Mouse (Mus musculus) liver (tissue): ENCODE measurements around the gene Them7.

ENCODE experiments used
- DNase-seq: peaks from one replicate; pipeline ENCODE4 v3.0.0-alpha.2; 2020; ENCODE audit warnings: mixed read lengths

Them7 gene

GRCm38 (mm10) chr2:105235380-105236115 is 11.4 kb downstream of the Them7 start:
- DNase-seq = no peak

- no peak for DNase-seq
Observed at GRCm38 (mm10) chr2:105237424-105237823, 13.3 kb downstream of the Them7 start.

- DNase-seq = no peak
Observed at GRCm38 (mm10) chr2:105237841-105238240, 13.7 kb downstream of the Them7 start.

- DNase-seq = peak; percentile 20
Observed at GRCm38 (mm10) chr2:105238775-105239174, 14.7 kb downstream of the Them7 start.

GRCm38 (mm10) chr2:105240631-105241030 is 16.5 kb downstream of the Them7 start:
- DNase-seq = no peak

- DNase-seq = no peak
Observed at GRCm38 (mm10) chr2:105242940-105243339, 18.8 kb downstream of the Them7 start.

GRCm38 (mm10) chr2:105244733-105245132 is 20.6 kb downstream of the Them7 start:
- DNase-seq = no peak

GRCm38 (mm10) chr2:105251978-105252377 is 27.9 kb downstream of the Them7 start:
- DNase-seq = no peak

- DNase-seq = no peak
Observed at GRCm38 (mm10) chr2:105252824-105253223, 28.7 kb downstream of the Them7 start.

- DNase-seq = no peak
Observed at GRCm38 (mm10) chr2:105255457-105255856, 31.3 kb downstream of the Them7 start.

GRCm38 (mm10) chr2:105256427-105257071 is 32.4 kb downstream of the Them7 start:
- DNase-seq = no peak

- no peak for DNase-seq
Observed at GRCm38 (mm10) chr2:105257376-105257775, 33.3 kb downstream of the Them7 start.

GRCm38 (mm10) chr2:105261335-105261734 is 37.2 kb downstream of the Them7 start:
- no peak for DNase-seq

- DNase-seq = no peak
Observed at GRCm38 (mm10) chr2:105263219-105263618, 39.1 kb downstream of the Them7 start.

GRCm38 (mm10) chr2:105282407-105283077 is 58.4 kb downstream of the Them7 start:
- no peak for DNase-seq

- DNase-seq = no peak
Observed at GRCm38 (mm10) chr2:105283811-105284210, 59.7 kb downstream of the Them7 start.

- DNase-seq = no peak
Observed at GRCm38 (mm10) chr2:105284855-105285254, 60.7 kb downstream of the Them7 start.

GRCm38 (mm10) chr2:105295823-105296222 is 71.7 kb downstream of the Them7 start:
- no peak for DNase-seq

- DNase-seq = peak; percentile 48
Observed at GRCm38 (mm10) chr2:105298888-105299287, 74.8 kb downstream of the Them7 start.

GRCm38 (mm10) chr2:105301082-105301481 is 77.0 kb downstream of the Them7 start:
- no peak for DNase-seq

GRCm38 (mm10) chr2:105301531-105301930 is 77.4 kb downstream of the Them7 start:
- no peak for DNase-seq

- DNase-seq = no peak
Observed at GRCm38 (mm10) chr2:105303962-105304514, 79.9 kb downstream of the Them7 start.

- DNase-seq = no peak
Observed at GRCm38 (mm10) chr2:105305876-105306275, 81.8 kb downstream of the Them7 start.

GRCm38 (mm10) chr2:105311414-105311813 is 87.3 kb downstream of the Them7 start:
- peak; percentile 15 for DNase-seq
